Mouse (Mus musculus) v-Abl transformed pro-B cells (cell line): ENCODE measurements around the gene Rbm4b.

Source experiments
- in situ Hi-C, 2 experiments: fragments of 400-800 bp; cut with MboI; formaldehyde crosslinking; loops; one replicate each; pipeline ENCODE4 v1.15.1; 2025; ENCODE audit not compliant: unreplicated experiment in 2 of 2

The Rbm4b gene

GRCm38 (mm10) chr19:4743524-4743923, 12.8 kb upstream of the Rbm4b start:
- in situ Hi-C loops, result loop anchor here (5.0 kb wide), 2 partner anchors 111 to 246 kb away; partner anchors contain the start of gene 2010003K11Rik (in 2 of the 2)

GRCm38 (mm10) chr19:4744026-4744425, 12.3 kb upstream of the Rbm4b start:
- in situ Hi-C loops, result loop anchor here (5.0 kb wide), 2 partner anchors 112 to 247 kb away; partner anchors contain the start of gene 2010003K11Rik (in 2 of the 2)

- in situ Hi-C loops, result no loop called here
Measured at GRCm38 (mm10) chr19:4745057-4745456, 11.2 kb upstream of the Rbm4b start.

- in situ Hi-C loops, result no loop called here
Measured at GRCm38 (mm10) chr19:4745681-4746080, 10.6 kb upstream of the Rbm4b start.

GRCm38 (mm10) chr19:4746611-4747010, 9.7 kb upstream of the Rbm4b start:
- in situ Hi-C loops, result no loop called here

- in situ Hi-C loops, result no loop called here
Measured at GRCm38 (mm10) chr19:4747631-4748312, 8.5 kb upstream of the Rbm4b start.

GRCm38 (mm10) chr19:4748493-4748892, 7.8 kb upstream of the Rbm4b start:
- in situ Hi-C loops, result no loop called here

- in situ Hi-C loops, result loop anchor here in 1 of 2 experiments (10.0 kb wide), 1 partner anchor 215 kb away; the partner anchor contains the start of gene Mrpl11
Measured at GRCm38 (mm10) chr19:4749975-4750374, 6.3 kb upstream of the Rbm4b start.

- in situ Hi-C loops, result loop anchor here (5.0 to 10.0 kb wide), 3 partner anchors 152 to 247 kb away; partner anchors contain the start of genes Bbs1 (in 1 of the 2) and Mrpl11 (in 1 of the 2)
Measured at GRCm38 (mm10) chr19:4755565-4756192, 618 bp upstream of the Rbm4b start.

GRCm38 (mm10) chr19:4756921-4757320, 624 bp downstream of the Rbm4b start:
- in situ Hi-C loops, result loop anchor here (5.0 to 10.0 kb wide), 3 partner anchors 150 to 245 kb away; partner anchors contain the start of genes Bbs1 (in 1 of the 2) and Mrpl11 (in 1 of the 2)

- in situ Hi-C loops, result loop anchor here in 1 of 2 experiments (5.0 kb wide), 1 partner anchor 47 kb away; no protein-coding TSS in a partner anchor
Measured at GRCm38 (mm10) chr19:4760544-4760943, 4.2 kb downstream of the Rbm4b start.

GRCm38 (mm10) chr19:4762876-4763275, 6.6 kb downstream of the Rbm4b start:
- in situ Hi-C loops, result loop anchor here in 1 of 2 experiments (5.0 kb wide), 1 partner anchor 44 kb away; no protein-coding TSS in a partner anchor

- in situ Hi-C loops, result no loop called here
Measured at GRCm38 (mm10) chr19:4767507-4768148, 11.3 kb downstream of the Rbm4b start.

- in situ Hi-C loops, result no loop called here
Measured at GRCm38 (mm10) chr19:4772785-4773184, 16.5 kb downstream of the Rbm4b start.

GRCm38 (mm10) chr19:4782891-4783290, 26.6 kb downstream of the Rbm4b start:
- in situ Hi-C loops, result no loop called here

GRCm38 (mm10) chr19:4785206-4785605, 28.9 kb downstream of the Rbm4b start:
- in situ Hi-C loops, result no loop called here

- in situ Hi-C loops, result no loop called here
Measured at GRCm38 (mm10) chr19:4786313-4786712, 30.0 kb downstream of the Rbm4b start.

- in situ Hi-C loops, result no loop called here
Measured at GRCm38 (mm10) chr19:4793281-4793830, 37.1 kb downstream of the Rbm4b start.

- in situ Hi-C loops, result no loop called here
Measured at GRCm38 (mm10) chr19:4793831-4794422, 37.6 kb downstream of the Rbm4b start, which contains the start of gene Rbm4. TSS of gene Rbm4 (minus strand) at chr19:4793901.

GRCm38 (mm10) chr19:4795929-4796328, 39.6 kb downstream of the Rbm4b start:
- in situ Hi-C loops, result no loop called here
